Mouse (Mus musculus): ENCODE measurements at regions not wholly inside any gene's neighbourhood (a gene's known extent, or its start where the extent isn't known, plus 50 kb on each side); places are given as distances from the start of the nearest gene placed in this dataset.

DNA sequence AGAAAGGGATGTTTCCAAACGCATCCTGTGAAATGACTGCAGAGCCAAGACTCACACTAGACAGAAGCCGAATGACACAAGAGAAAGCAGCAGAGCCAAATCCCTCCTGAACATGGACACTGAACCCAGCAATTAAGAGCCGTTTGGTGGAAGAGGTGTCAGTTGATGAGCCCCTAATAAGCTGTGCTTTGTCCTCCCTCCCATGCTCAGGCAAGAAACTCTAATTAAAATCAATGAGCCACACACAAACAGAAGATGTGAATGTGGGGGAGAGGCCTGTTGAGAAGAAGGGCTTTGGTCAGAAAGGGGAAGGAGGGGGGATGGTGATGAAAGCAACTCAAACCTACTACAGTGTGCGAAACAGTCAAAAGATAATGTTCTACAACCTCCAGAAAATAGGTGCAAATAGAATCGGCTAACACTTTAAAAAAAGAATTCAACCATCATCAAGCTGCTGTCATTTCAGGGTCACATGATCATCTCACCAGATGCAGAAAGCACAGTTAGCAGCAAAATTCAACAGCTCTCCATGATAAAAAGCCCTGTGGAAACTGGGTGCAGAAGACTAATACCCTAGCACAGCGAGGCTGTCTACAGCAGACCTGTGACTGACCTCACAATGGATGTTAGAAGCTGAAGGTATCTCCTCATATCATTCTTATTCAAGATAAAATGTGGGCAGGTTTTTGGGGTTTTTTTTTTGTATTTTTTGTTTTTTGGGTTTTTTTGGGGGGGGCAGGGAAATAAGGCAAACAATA lies 153.2 kb upstream of the Gm15217 start:
- TF ChIP-seq CTCF (IDR thresholded peaks at IDR 0.05; ENCODE audit: control insufficient read depth, insufficient read depth, insufficient replicate concordance, low read depth, low read length) = no peak
- no peak for TF ChIP-seq POLR2A (IDR thresholded peaks at IDR 0.05; ENCODE audit: control insufficient read depth, low read depth, low read length)
